Mouse (Mus musculus) MEL (cell line): ENCODE measurements around the gene Pld1. TPM values are rescaled to one million over a fixed set of nuclear protein-coding genes. Genes with fewer than 3 reads are reported as not detected.

ENCODE experiments used
- DNase-seq: peaks from one replicate; pipeline ENCODE4 v3.0.0; 2011; ENCODE audit warnings: low read depth, low spot score
- H3K27ac ChIP-seq: 2 replicates; pipeline ENCODE4 v1.5.1; 2012; ENCODE audit warnings: low read depth, mild to moderate bottlenecking, control low read depth, low read length, moderate library complexity; ENCODE audit not compliant: control insufficient read depth
- H3K27me3 ChIP-seq, 2 experiments: fragments of 150-350 bp in 1 of 2; sonication (generic) in 1 of 2; 2 replicates each; pipeline ENCODE4 v1.6.1; 2012; ENCODE audit warnings: low read length in 2 of 2, mild to moderate bottlenecking in 2 of 2, improper control_type of control experiment in 1 of 2, moderate library complexity in 1 of 2; ENCODE audit not compliant: insufficient read depth in 2 of 2, control insufficient read depth in 1 of 2
- H3K36me3 ChIP-seq, 2 experiments: 2 replicates each; pipeline ENCODE4 v1.6.1; 2012 to 2014; ENCODE audit warnings: low read length in 2 of 2, improper control_type of control experiment in 1 of 2, inconsistent platforms in 1 of 2, mild to moderate bottlenecking in 1 of 2; ENCODE audit not compliant: insufficient read depth in 2 of 2, control insufficient read depth in 1 of 2
- H3K4me1 ChIP-seq, 2 experiments: fragments of 150-350 bp in 1 of 2; sonication (generic) in 1 of 2; 2 replicates each; pipeline ENCODE4 v1.6.1; 2012; ENCODE audit warnings: low read length in 2 of 2, improper control_type of control experiment in 1 of 2, mild to moderate bottlenecking in 1 of 2; ENCODE audit not compliant: insufficient read depth in 2 of 2, control insufficient read depth in 1 of 2
- H3K4me3 ChIP-seq, 2 experiments: fragments of 150-350 bp in 1 of 2; sonication (generic) in 1 of 2; 2 replicates each; pipeline ENCODE4 v1.5.1; 2012; ENCODE audit warnings: low read depth in 2 of 2, low read length in 2 of 2, mild to moderate bottlenecking in 2 of 2, moderate library complexity in 2 of 2, control low read depth in 1 of 2, improper control_type of control experiment in 1 of 2; ENCODE audit not compliant: control insufficient read depth in 1 of 2, insufficient read depth in 1 of 2
- H3K79me2 ChIP-seq: 2 replicates; pipeline ENCODE4 v1.6.1; 2012; ENCODE audit warnings: mild to moderate bottlenecking, low read length, moderate library complexity; ENCODE audit not compliant: control insufficient read depth, poor library complexity, insufficient read depth
- H3K9ac ChIP-seq: 2 replicates; pipeline ENCODE4 v1.6.1; 2012; ENCODE audit warnings: low read depth, mild to moderate bottlenecking, control low read depth, low read length, moderate library complexity; ENCODE audit not compliant: control insufficient read depth, poor library complexity, severe bottlenecking
- H3K9me3 ChIP-seq: fragments of 150-350 bp; sonication (generic); replicated peaks from 2 replicates; pipeline ENCODE4 v1.6.1; 2012; ENCODE audit warnings: mild to moderate bottlenecking, low read length, improper control_type of control experiment, moderate library complexity; ENCODE audit not compliant: insufficient read depth
- CHD1 ChIP-seq: IDR thresholded peaks from 2 replicates; pipeline ENCODE4 v1.6.1; 2012; ENCODE audit warnings: low read depth, mild to moderate bottlenecking, inconsistent platforms, low read length, improper control_type of control experiment
- CHD2 ChIP-seq: IDR thresholded peaks from 2 replicates; pipeline ENCODE4 v1.6.1; 2011; ENCODE audit warnings: low read length, improper control_type of control experiment
- CTCF ChIP-seq, 3 experiments: IDR thresholded peaks in 2 of 3; conservative IDR thresholded peaks in 1 of 3; 2 replicates each; pipeline ENCODE4 v1.5.1; 2011 to 2012; ENCODE audit warnings: low read length in 3 of 3, low read depth in 2 of 3, mild to moderate bottlenecking in 2 of 3, improper control_type of control experiment in 1 of 3, inconsistent platforms in 1 of 3, mixed read lengths in 1 of 3, moderate library complexity in 1 of 3; ENCODE audit not compliant: control insufficient read depth in 1 of 3, insufficient read depth in 1 of 3, poor library complexity in 1 of 3, severe bottlenecking in 1 of 3
- ELF1 ChIP-seq: IDR thresholded peaks from 2 replicates; pipeline ENCODE4 v1.6.1; 2014; ENCODE audit warnings: low read depth, mild to moderate bottlenecking, inconsistent platforms, low read length, improper control_type of control experiment, moderate library complexity
- ETS1 ChIP-seq: IDR thresholded peaks from 2 replicates; pipeline ENCODE4 v1.6.1; 2012; ENCODE audit warnings: low read depth, mild to moderate bottlenecking, inconsistent platforms, low read length, improper control_type of control experiment, moderate library complexity
- HCFC1 ChIP-seq: IDR thresholded peaks from 2 replicates; pipeline ENCODE4 v1.6.1; 2012; ENCODE audit warnings: low read depth, mild to moderate bottlenecking, inconsistent platforms, low read length, improper control_type of control experiment, moderate library complexity
- JUND ChIP-seq: IDR thresholded peaks from 2 replicates; pipeline ENCODE4 v1.6.1; 2011; ENCODE audit warnings: low read depth, mild to moderate bottlenecking, improper control_type of control experiment, low read length
- KAT2A ChIP-seq: conservative IDR thresholded peaks from 2 replicates; pipeline ENCODE4 v1.6.1; 2012; ENCODE audit warnings: low read depth, low read length, improper control_type of control experiment, inconsistent platforms
- MAX ChIP-seq: IDR thresholded peaks from 2 replicates; pipeline ENCODE4 v1.6.1; 2011; ENCODE audit warnings: low read length, improper control_type of control experiment
- MAZ ChIP-seq: IDR thresholded peaks from 2 replicates; pipeline ENCODE4 v1.6.1; 2012; ENCODE audit warnings: low read depth, mild to moderate bottlenecking, inconsistent platforms, low read length, improper control_type of control experiment
- MEF2A ChIP-seq: IDR thresholded peaks from 2 replicates; pipeline ENCODE4 v1.6.1; 2014; ENCODE audit warnings: low read depth, mild to moderate bottlenecking, inconsistent platforms, low read length, improper control_type of control experiment; ENCODE audit not compliant: poor library complexity, insufficient replicate concordance, severe bottlenecking; ENCODE audit errors: extremely low read depth
- MXI1 ChIP-seq: IDR thresholded peaks from 2 replicates; pipeline ENCODE4 v1.6.1; 2011; ENCODE audit warnings: mild to moderate bottlenecking, low read depth, low read length, improper control_type of control experiment
- MYB ChIP-seq: IDR thresholded peaks from 2 replicates; pipeline ENCODE4 v1.6.1; 2011; ENCODE audit warnings: mild to moderate bottlenecking, low read depth, low read length, improper control_type of control experiment
- MYC ChIP-seq: IDR thresholded peaks from 2 replicates; pipeline ENCODE4 v1.6.1; 2011; ENCODE audit warnings: low read depth, mild to moderate bottlenecking, low read length, improper control_type of control experiment, moderate library complexity
- NELFE ChIP-seq: IDR thresholded peaks from 2 replicates; pipeline ENCODE4 v1.6.1; 2011; ENCODE audit warnings: low read depth, low read length, improper control_type of control experiment
- POLR2A ChIP-seq, 2 experiments: IDR thresholded peaks; 2 replicates each; pipeline ENCODE4 v1.6.1; 2011 to 2012; ENCODE audit warnings: low read length in 2 of 2, mild to moderate bottlenecking in 2 of 2, control low read depth in 1 of 2, improper control_type of control experiment in 1 of 2, low read depth in 1 of 2, moderate library complexity in 1 of 2; ENCODE audit not compliant: control insufficient read depth in 1 of 2, insufficient read depth in 1 of 2, poor library complexity in 1 of 2
- POLR2AphosphoS2 ChIP-seq: IDR thresholded peaks from 2 replicates; pipeline ENCODE4 v1.6.1; 2011; ENCODE audit warnings: low read length, improper control_type of control experiment
- POLR2AphosphoS5 ChIP-seq: IDR thresholded peaks from 2 replicates; pipeline ENCODE4 v1.6.1; 2012; ENCODE audit warnings: low read depth, borderline replicate concordance, mild to moderate bottlenecking, inconsistent platforms, low read length, moderate library complexity, mixed read lengths
- RAD21 ChIP-seq: IDR thresholded peaks from 2 replicates; pipeline ENCODE4 v1.6.1; 2011; ENCODE audit warnings: mild to moderate bottlenecking, low read depth, low read length, improper control_type of control experiment
- TAL1 ChIP-seq: IDR thresholded peaks from 2 replicates; pipeline ENCODE4 v1.6.1; 2012; ENCODE audit warnings: mild to moderate bottlenecking, inconsistent platforms, low read length, moderate library complexity, mixed read lengths
- TBP ChIP-seq: IDR thresholded peaks from 2 replicates; pipeline ENCODE4 v1.8.0; 2011; ENCODE audit warnings: low read depth, low read length, improper control_type of control experiment
- TCF12 ChIP-seq: IDR thresholded peaks from 2 replicates; pipeline ENCODE4 v1.6.1; 2014; ENCODE audit warnings: low read depth, mild to moderate bottlenecking, inconsistent platforms, low read length, improper control_type of control experiment, moderate library complexity
- UBTF ChIP-seq: IDR thresholded peaks from 2 replicates; pipeline ENCODE4 v1.6.1; 2012; ENCODE audit warnings: low read depth, mild to moderate bottlenecking, inconsistent platforms, low read length, improper control_type of control experiment, moderate library complexity, borderline replicate concordance; ENCODE audit not compliant: insufficient read depth
- USF1 ChIP-seq: IDR thresholded peaks from 2 replicates; pipeline ENCODE4 v1.6.1; 2014; ENCODE audit warnings: low read depth, mild to moderate bottlenecking, inconsistent platforms, low read length, improper control_type of control experiment, moderate library complexity
- USF2 ChIP-seq, 2 experiments: IDR thresholded peaks; 2 replicates each; pipeline ENCODE4 v1.6.1; 2011 to 2012; ENCODE audit warnings: improper control_type of control experiment in 2 of 2, low read length in 2 of 2, borderline replicate concordance in 1 of 2, inconsistent platforms in 1 of 2, low read depth in 1 of 2, mild to moderate bottlenecking in 1 of 2; ENCODE audit not compliant: insufficient read depth in 1 of 2
- ZMIZ1 ChIP-seq: IDR thresholded peaks from 2 replicates; pipeline ENCODE4 v1.6.1; 2012; ENCODE audit warnings: low read depth, mild to moderate bottlenecking, inconsistent platforms, low read length, improper control_type of control experiment, moderate library complexity
- polyA plus RNA-seq, 2 experiments: library from polyadenylated mRNA; stranded (reverse) in 1 of 2; unstranded in 1 of 2; fragments of >175 nt in 1 of 2; fragments of >200 nt in 1 of 2; gene quantifications; 2 replicates each; pipeline versions ENCODE4 v1.2.1 to v1.2.4; 2012; ENCODE audit warnings: low replicate concordance in 2 of 2, low read depth in 1 of 2; ENCODE audit not compliant: insufficient read length in 2 of 2, insufficient read depth in 1 of 2, missing spikeins in 1 of 2
- total RNA-seq: library from RNA; depleted of rRNA; stranded (reverse); fragments of 300-350 nt; gene quantifications from 2 replicates; pipeline ENCODE4 v1.2.3, GENCODE M21; 2012

Gene Pld1
- total and polyA plus RNA-seq, 3 experiments = 0.22 TPM; not detected in 2

- Histone ChIP-seq H3K27ac (no peak overlapping the region), H3K9ac (no peak overlapping the region), H3K4me3 (no peak overlapping the region), H3K36me3 (no peaks in the 10 kb centered on the region), H3K4me1 (no peaks in the 10 kb centered on the region), H3K9me3 (no peaks in the 10 kb centered on the region), H3K27me3 (no peaks in the 10 kb centered on the region), H3K79me2 (no peaks in the 10 kb centered on the region)
- TF ChIP-seq ELF1 (no peak), POLR2AphosphoS5 (no peak), MYB (no peak), MEF2A (no peak), CTCF (IDR thresholded peaks at IDR 0.05 in 2 of 3, conservative IDR thresholded peaks at IDR 0.05 in 1 of 3; ENCODE audit: control insufficient read depth in 1 of 3, insufficient read depth in 1 of 3, low read depth in 2 of 3, low read length in 3 of 3, poor library complexity in 1 of 3, severe bottlenecking in 1 of 3) (no peak), JUND (no peak), NELFE (no peak), MXI1 (no peak), USF2 (IDR thresholded peaks at IDR 0.05; ENCODE audit: borderline replicate concordance in 1 of 2, insufficient read depth in 1 of 2, low read depth in 1 of 2, low read length in 2 of 2) (no peak), HCFC1 (no peak)
- DNase-seq = no peak
These were observed 6.1 kb upstream of the Pld1 start for GRCm38 (mm10) chr3:27932391-27932790.

GRCm38 (mm10) chr3:27935644-27936043 lies 2.9 kb upstream of the Pld1 start:
- Histone ChIP-seq H3K4me1 (no peaks in the 10 kb centered on the region), H3K36me3 (no peaks in the 10 kb centered on the region), H3K27me3 (no peaks in the 10 kb centered on the region), H3K27ac (no peak overlapping the region), H3K4me3 (no peak overlapping the region), H3K9me3 (no peaks in the 10 kb centered on the region), H3K79me2 (no peaks in the 10 kb centered on the region), H3K9ac (no peak overlapping the region)
- TF ChIP-seq CHD1 = no peak
- no peak for TF ChIP-seq TCF12
- no peak for TF ChIP-seq ETS1
- no peak for TF ChIP-seq MYC
- TF ChIP-seq TBP = no peak
- no peak for TF ChIP-seq NELFE
- TF ChIP-seq RAD21 = no peak
- no peak for TF ChIP-seq UBTF
- TF ChIP-seq CHD2 = no peak
- no peak for TF ChIP-seq MAZ
- TF ChIP-seq TAL1 = no peak
- no peak for TF ChIP-seq USF1
- no peak for TF ChIP-seq MXI1
- TF ChIP-seq MAX = no peak
- TF ChIP-seq ZMIZ1 = no peak
- no peak for TF ChIP-seq POLR2AphosphoS2
- TF ChIP-seq POLR2A (IDR thresholded peaks at IDR 0.05; ENCODE audit: control insufficient read depth in 1 of 2, insufficient read depth in 1 of 2, low read depth in 1 of 2, low read length in 2 of 2, poor library complexity in 1 of 2) = no peak
- no peak for TF ChIP-seq CTCF (IDR thresholded peaks at IDR 0.05 in 2 of 3, conservative IDR thresholded peaks at IDR 0.05 in 1 of 3; ENCODE audit: control insufficient read depth in 1 of 3, insufficient read depth in 1 of 3, low read depth in 2 of 3, low read length in 3 of 3, poor library complexity in 1 of 3, severe bottlenecking in 1 of 3)
- TF ChIP-seq KAT2A = no peak
- DNase-seq = no peak
